Mouse (Mus musculus) hindbrain, postnatal 0 days (tissue): ENCODE results near the gene Rwdd2b. TPM values are rescaled to one million over a fixed set of nuclear protein-coding genes. Genes with fewer than 3 reads are reported as not detected.
A peak's percentile ranks its signal among the peaks of the same experiment; 100 is the strongest.

Experiments
- ATAC-seq: fragments of 200-750 bp; cut with Nextera tagmentation; 2 replicates; pipeline ENCODE4 v1.8.0; 2017; ENCODE audit warnings: mild to moderate bottlenecking, moderate TSS enrichment, moderate library complexity
- DNase-seq: peaks from one replicate; pipeline ENCODE4 v3.0.0-alpha.2; 2015; ENCODE audit warnings: low spot score
- H3K27ac ChIP-seq: fragments of 300-500 bp; sonication (generic); 2 replicates; pipeline ENCODE4 v1.5.1; 2014; ENCODE audit warnings: mild to moderate bottlenecking
- H3K27me3 ChIP-seq: fragments of 300-500 bp; sonication (generic); 2 replicates; pipeline ENCODE4 v1.6.1; 2014; ENCODE audit warnings: low read length, mixed read lengths; ENCODE audit not compliant: insufficient read depth
- H3K36me3 ChIP-seq: fragments of 300-500 bp; sonication (generic); 2 replicates; pipeline ENCODE4 v1.6.1; 2014; ENCODE audit warnings: low read length, mixed read lengths; ENCODE audit not compliant: insufficient read depth
- H3K4me1 ChIP-seq: fragments of 300-500 bp; sonication (generic); 2 replicates; pipeline ENCODE4 v1.6.1; 2014; ENCODE audit warnings: antibody characterized with exemption, low read length, mixed read lengths; ENCODE audit not compliant: insufficient read depth
- H3K4me2 ChIP-seq: fragments of 300-500 bp; sonication (generic); 2 replicates; pipeline ENCODE4 v1.6.1; 2014; ENCODE audit warnings: low read depth, mild to moderate bottlenecking, low read length, moderate library complexity, mixed read lengths
- H3K4me3 ChIP-seq: fragments of 300-500 bp; sonication (generic); 2 replicates; pipeline ENCODE4 v1.5.1; 2014; ENCODE audit warnings: low read length
- H3K9ac ChIP-seq: fragments of 300-500 bp; sonication (generic); replicated peaks from 2 replicates; pipeline ENCODE4 v1.6.1; 2014; ENCODE audit warnings: mild to moderate bottlenecking, low read length, moderate library complexity, mixed read lengths
- H3K9me3 ChIP-seq: fragments of 300-500 bp; sonication (generic); 2 replicates; pipeline ENCODE4 v1.6.1; 2016; ENCODE audit warnings: low read length, mixed read lengths
- CTCF ChIP-seq: IDR thresholded peaks from 2 replicates; pipeline ENCODE4 v1.5.1; 2016; ENCODE audit warnings: antibody characterized with exemption, control low read depth, low read depth
- WGBS: fragments of 180-500 bp; shearing (Covaris S2); extraction: QIAGEN DNeasy Blood & Tissue Kit; methylation state at CpG from one replicate; pipeline ENCODE4 v1.1.7; 2014; 5-methylcytosine and 5-hydroxymethylcytosine counted together
- polyA plus RNA-seq: library from polyadenylated mRNA; unstranded; fragments of >200 nt; fragmentation: Nextera tagmentation; extraction: Ambion mirVana; gene quantifications from 2 replicates; pipeline ENCODE4 v1.2.1, GENCODE M21; 2015
- total RNA-seq: library from RNA; depleted of rRNA; stranded (reverse); fragments of >200 nt; gene quantifications from 2 replicates; pipeline ENCODE4 v1.2.3, GENCODE M21; 2014

The Rwdd2b gene
- total and polyA plus RNA-seq, 2 experiments from 2014 or later = 9.4 to 16.8 TPM

DNA sequence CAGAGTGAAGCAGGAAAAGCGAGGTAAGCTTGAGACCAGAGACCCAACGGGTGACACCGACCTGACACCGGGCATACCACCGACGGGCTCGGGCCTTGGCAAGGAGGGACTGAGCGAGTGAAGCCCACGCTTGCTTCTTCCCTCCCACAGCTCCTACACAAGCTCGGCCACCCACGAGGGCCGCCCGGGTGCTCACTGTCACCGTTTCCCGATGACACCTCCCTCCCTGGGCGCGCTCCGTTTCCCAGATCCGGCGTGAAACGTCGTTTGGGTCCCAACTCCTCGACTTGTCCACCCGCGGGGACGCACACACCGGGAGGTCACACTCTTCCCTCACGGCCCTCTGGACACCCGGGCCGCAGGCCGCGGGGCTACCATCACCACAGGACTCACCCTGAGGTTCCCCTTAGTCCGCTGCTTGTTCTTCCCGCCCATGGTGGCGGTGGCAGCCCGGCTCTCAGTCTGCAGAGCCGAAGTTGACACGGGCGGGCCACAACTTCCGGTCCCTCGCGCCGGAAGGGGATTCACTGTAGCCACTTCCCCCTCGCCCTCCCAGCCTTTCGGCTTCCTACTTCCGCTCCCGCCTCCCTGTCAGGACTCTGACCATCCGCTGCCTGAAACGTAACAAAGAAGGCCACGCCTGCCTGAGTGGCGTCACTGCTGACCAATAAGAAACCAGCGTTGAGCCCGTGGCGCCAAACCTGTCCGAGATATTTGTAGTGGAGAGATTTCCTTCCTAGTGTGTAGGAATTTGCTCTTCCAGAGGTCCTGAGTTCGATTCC, 8.1 kb downstream of the Rwdd2b start, which contains the start of gene Ltn1:
Gene Ltn1, minus strand, starts transcription at position 580 of the 782 bp plus-strand sequence.
- H3K9ac ChIP-seq = peak within 1 kb of the TSS; percentile 73
- 1% methylated on average over 55 of the region's 56 CpGs for WGBS
- peak within 1 kb of the TSS; percentile 66; the same call in 1 of the 2 replicates for H3K27ac ChIP-seq
- H3K9me3 ChIP-seq = no peaks in the 10 kb centered on the region
- ATAC-seq = peak; percentile 100
- TF ChIP-seq CTCF = no peak
- DNase-seq = peak; percentile 99
- H3K27me3 ChIP-seq = no peaks in the 10 kb centered on the region
- peak within 1 kb of the TSS; percentile 83 for H3K4me3 ChIP-seq
- peak within 1 kb of the TSS; percentile 85 for H3K4me2 ChIP-seq
- no peaks in the 10 kb centered on the region for H3K4me1 ChIP-seq
- peaks cover 7% of the 10 kb centered on the region; the same call in 1 of the 2 replicates for H3K36me3 ChIP-seq

DNA sequence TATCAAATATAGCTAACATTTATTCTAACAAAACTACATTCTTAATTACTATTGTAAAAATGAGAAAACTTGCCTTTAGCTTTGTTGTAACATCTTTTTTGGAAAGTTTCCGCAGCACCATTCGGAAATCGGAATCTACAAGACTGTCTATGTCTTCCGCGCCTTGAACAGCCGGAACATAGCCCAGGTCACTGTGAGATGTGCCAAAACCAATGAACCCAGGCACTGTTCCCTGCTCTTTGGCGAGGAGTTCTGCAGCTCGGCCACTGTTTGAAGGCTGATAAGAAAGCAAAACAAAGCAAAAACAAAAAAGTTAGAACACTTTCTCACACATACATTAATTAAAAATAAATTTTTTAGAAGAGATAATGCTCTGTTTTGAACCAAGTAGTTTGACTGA, 12.9 kb downstream of the Rwdd2b start:
- no peak for TF ChIP-seq CTCF

DNA sequence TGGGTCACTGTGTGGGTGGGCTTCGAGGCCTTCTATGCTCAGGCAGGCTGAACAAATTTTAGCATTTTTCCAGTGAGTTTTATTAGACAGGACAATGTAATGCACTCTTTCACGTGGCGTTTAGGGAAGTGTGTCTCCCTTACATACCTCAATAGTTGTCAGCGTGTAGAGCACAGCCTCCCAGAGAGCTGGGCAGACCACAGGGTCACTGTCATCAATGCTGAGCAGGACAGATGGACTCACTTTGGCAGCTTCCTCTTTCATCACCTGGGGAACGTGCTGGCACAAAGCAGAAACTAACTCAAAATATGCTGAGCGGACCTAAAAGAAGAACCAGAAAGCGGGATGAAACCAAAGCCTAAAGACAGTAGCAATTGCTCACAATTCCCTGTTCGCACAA, 19.7 kb downstream of the Rwdd2b start:
- no peak overlapping the region for H3K9ac ChIP-seq
- no peak overlapping the region for H3K4me3 ChIP-seq
- WGBS = 93% methylated on average over 8 of the region's 8 CpGs
- H3K36me3 ChIP-seq = peaks cover 70% of the 10 kb centered on the region
- no peak for DNase-seq
- no peak overlapping the region for H3K4me2 ChIP-seq
- TF ChIP-seq CTCF = no peak
- no peaks in the 10 kb centered on the region for H3K4me1 ChIP-seq
- 0 out of 2 replicates have a peak, but pooled peaks cover 3% of the 10 kb centered on the region for H3K9me3 ChIP-seq
- H3K27me3 ChIP-seq = no peaks in the 10 kb centered on the region
- no peak for ATAC-seq
- no peak overlapping the region for H3K27ac ChIP-seq

More for the DNA sequence above, 12.9 kb downstream of the Rwdd2b start:
- no peak overlapping the region for H3K9ac ChIP-seq
- H3K27ac ChIP-seq = no peak overlapping the region
- H3K27me3 ChIP-seq = no peaks in the 10 kb centered on the region
- no peaks in the 10 kb centered on the region for H3K4me1 ChIP-seq
- no peaks in the 10 kb centered on the region for H3K9me3 ChIP-seq
- WGBS = 94% methylated on average over 8 of the region's 8 CpGs
- no peak overlapping the region for H3K4me3 ChIP-seq
- H3K36me3 ChIP-seq = peaks cover 36% of the 10 kb centered on the region
- DNase-seq (no peak), ATAC-seq (no peak)
- no peak overlapping the region for H3K4me2 ChIP-seq

DNA sequence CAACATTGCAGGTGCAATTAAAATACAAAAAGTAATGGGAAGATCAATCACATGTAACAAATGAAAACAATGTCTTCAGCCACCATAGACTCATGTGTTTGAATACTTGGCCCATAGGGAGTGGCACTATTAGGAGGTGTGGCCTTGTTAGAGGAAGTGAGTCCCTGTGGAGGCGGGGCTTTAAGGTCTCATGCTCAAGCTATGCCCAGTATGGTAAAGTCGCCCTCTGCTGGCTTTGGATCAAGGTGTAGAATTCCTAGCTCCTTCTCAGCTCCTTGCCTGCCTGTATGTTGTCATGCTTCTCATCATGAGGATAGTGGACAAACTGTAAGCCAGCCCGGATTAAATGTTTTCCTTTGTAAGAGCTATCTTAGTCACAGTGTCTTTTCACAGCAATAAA, 35.4 kb downstream of the Rwdd2b start:
- no peak for DNase-seq
- 90% methylated on average over 3 of the region's 3 CpGs for WGBS
- no peak for ATAC-seq
- Histone ChIP-seq H3K36me3 (peaks cover 57% of the 10 kb centered on the region), H3K4me3 (no peak overlapping the region), H3K9me3 (no peaks in the 10 kb centered on the region), H3K27ac (no peak overlapping the region), H3K9ac (no peak overlapping the region), H3K4me2 (no peak overlapping the region), H3K4me1 (no peaks in the 10 kb centered on the region), H3K27me3 (no peaks in the 10 kb centered on the region)
- no peak for TF ChIP-seq CTCF

DNA sequence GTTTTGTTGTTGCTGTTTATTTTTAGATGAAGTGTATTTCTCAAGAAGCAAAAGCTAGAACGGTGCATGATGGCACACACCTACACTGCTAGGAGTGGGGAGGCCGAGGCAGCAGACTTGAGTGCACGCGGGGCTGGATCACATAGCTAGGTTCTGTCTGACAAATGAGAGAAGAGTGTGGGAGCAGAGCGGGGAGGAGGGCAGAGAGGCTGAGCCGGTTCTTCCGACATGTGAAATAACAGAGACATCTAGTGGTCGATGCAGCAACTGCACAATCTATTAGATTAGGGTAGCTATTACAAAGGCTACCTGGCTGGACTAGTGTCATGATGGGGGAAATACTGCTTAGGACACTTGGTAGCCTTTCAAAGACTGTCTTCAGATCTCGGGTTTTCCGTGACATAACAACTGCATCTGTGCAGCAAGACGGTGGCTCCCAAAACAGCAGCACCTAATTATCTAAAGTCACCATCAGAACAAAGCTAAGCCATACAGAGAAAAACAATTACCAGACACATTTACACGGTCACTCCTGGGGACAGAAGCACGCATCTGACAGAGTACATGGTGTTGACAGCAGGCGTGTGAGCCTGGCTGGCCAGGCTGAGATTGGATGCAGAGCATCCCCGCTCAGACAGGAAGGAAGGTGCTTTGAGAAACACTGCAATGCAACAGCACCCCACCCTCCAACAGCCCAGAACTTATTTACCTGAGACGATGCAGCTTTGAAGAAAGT, 46.4 kb downstream of the Rwdd2b start:
- H3K36me3 ChIP-seq = peaks cover 42% of the 10 kb centered on the region
- peak; percentile 84 for TF ChIP-seq CTCF

DNA sequence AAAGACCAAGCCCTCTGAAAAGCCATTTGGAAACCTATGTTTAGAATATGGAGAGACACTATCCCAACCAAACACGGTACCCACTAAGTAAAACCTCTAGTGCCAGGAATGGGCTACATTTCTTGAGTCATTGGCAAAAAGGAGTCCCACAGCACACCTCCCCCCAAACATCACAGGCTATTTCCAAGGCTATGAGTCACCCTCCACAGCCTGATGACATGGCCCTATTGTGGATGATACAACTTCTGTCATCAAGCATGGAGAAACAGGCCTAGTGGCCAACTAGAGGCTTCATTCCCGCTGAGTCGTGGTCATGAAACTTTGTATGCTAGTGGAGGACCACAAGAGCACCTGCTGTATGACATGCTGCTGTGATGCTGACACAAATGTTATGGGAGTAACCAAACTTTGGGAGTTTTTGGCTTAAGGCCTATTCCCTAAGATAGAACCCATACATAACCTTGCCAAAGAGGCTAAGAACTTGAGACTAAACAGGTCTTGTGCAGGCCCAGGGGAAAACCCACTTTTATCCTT, 52.9 kb downstream of the Rwdd2b start:
- Histone ChIP-seq H3K9me3 (no peaks in the 10 kb centered on the region), H3K27me3 (no peaks in the 10 kb centered on the region), H3K36me3 (peaks cover 17% of the 10 kb centered on the region; the same call in 1 of the 2 replicates), H3K4me2 (no peak overlapping the region), H3K9ac (no peak overlapping the region), H3K4me3 (no peak overlapping the region), H3K27ac (no peak overlapping the region), H3K4me1 (no peaks in the 10 kb centered on the region)
- 93% methylated on average over 3 of the region's 3 CpGs for WGBS
- TF ChIP-seq CTCF = no peak
- DNase-seq (no peak), ATAC-seq (no peak)

More for the DNA sequence above, 46.4 kb downstream of the Rwdd2b start:
- H3K4me2 ChIP-seq = no peak overlapping the region
- ATAC-seq (peak; percentile 89), DNase-seq (peak; percentile 87)
- H3K9ac ChIP-seq = no peak overlapping the region
- WGBS = 48% methylated on average over 16 of the region's 16 CpGs
- no peak overlapping the region for H3K27ac ChIP-seq
- no peaks in the 10 kb centered on the region for H3K27me3 ChIP-seq
- no peak overlapping the region for H3K4me3 ChIP-seq
- no peaks in the 10 kb centered on the region for H3K4me1 ChIP-seq
- no peaks in the 10 kb centered on the region for H3K9me3 ChIP-seq
